Mouse (Mus musculus): ENCODE data around the gene Gm6993. TPM values are rescaled to one million over a fixed set of nuclear protein-coding genes. Genes with fewer than 3 reads are reported as not detected.
A peak's percentile ranks its signal among the peaks of the same experiment; 100 is the strongest.

The Gm6993 gene
- polyA plus RNA-seq, 1 experiment from 2014 or later = not detected

DNA sequence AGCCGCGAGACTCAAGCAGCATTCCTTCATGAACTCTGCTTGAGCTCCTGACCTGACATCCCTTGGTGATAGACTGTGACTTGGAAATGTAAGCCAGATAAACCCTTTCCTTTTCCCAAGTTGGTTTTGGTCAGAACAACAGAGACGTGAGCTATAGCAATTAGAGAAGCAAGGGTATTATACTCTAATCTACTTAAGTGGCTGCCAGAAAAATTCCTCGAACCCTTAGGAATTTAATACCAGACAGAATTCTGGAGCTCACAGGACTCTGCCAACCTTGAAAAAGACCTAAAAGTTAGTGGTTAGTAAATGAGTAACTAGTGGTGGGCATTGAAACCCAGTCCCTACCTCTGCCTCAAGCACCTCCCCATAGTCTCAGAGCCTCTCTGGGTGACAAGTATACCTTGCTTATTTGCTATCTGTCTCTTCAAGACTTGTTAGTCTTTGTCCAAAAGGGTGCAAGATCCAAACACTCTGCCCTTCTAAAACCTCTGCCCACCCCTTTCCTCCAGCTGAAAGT is 43.1 kb downstream of the Gm6993 start:
- Histone ChIP-seq H3K4me1 (ENCODE audit: control insufficient read depth, insufficient read depth, low read length) (peaks cover 16% of the 10 kb centered on the region), H3K9me3 (replicated peaks; ENCODE audit: control insufficient read depth, low read length) (no peaks in the 10 kb centered on the region), H3K4me2 (ENCODE audit: low read depth, low read length) (no peak overlapping the region), H3K9ac (ENCODE audit: low read length) (no peak overlapping the region), H3K27me3 (ENCODE audit: control insufficient read depth, insufficient read depth, low read length) (no peaks in the 10 kb centered on the region), H3K27ac (ENCODE audit: low read length) (peak overlapping the region; percentile 21), H3K4me3 (replicated peaks; ENCODE audit: low read length) (no peak overlapping the region), H3K36me3 (ENCODE audit: control insufficient read depth, insufficient read depth, low read length) (peaks cover 36% of the 10 kb centered on the region)
- no peak for ATAC-seq (ENCODE audit: insufficient read depth, low FRiP score)
- WGBS = 43% methylated on average over 4 of the region's 4 CpGs

GRCm38 (mm10) chr12:31289046-31289445 is 48.5 kb downstream of the Gm6993 start:
- no peak overlapping the region for H3K4me2 ChIP-seq (ENCODE audit: low read depth, low read length)
- H3K27ac ChIP-seq (ENCODE audit: low read length) = no peak overlapping the region
- no peak overlapping the region for H3K4me3 ChIP-seq (replicated peaks; ENCODE audit: low read length)
- no peak for ATAC-seq (ENCODE audit: insufficient read depth, low FRiP score)
- 90% methylated on average over 10 of the region's 10 CpGs for WGBS
- no peak overlapping the region for H3K9ac ChIP-seq (ENCODE audit: low read length)
- H3K9me3 ChIP-seq (replicated peaks; ENCODE audit: control insufficient read depth, low read length) = no peaks in the 10 kb centered on the region
- peaks cover 19% of the 10 kb centered on the region for H3K4me1 ChIP-seq (ENCODE audit: control insufficient read depth, insufficient read depth, low read length)
- peaks cover 45% of the 10 kb centered on the region for H3K36me3 ChIP-seq (ENCODE audit: control insufficient read depth, insufficient read depth, low read length)
- H3K27me3 ChIP-seq (ENCODE audit: control insufficient read depth, insufficient read depth, low read length) = no peaks in the 10 kb centered on the region

Other genes starting within 250 kb of the Gm6993 start
- gene Fam110c, start 166.9 kb upstream of the Gm6993 start, polyA plus RNA-seq (2015; fragmentation: Nextera tagmentation; extraction: Ambion mirVana) = 11.4 and 12.9 TPM in 2 replicates
- gene Lamb1, start 24.5 kb downstream of the Gm6993 start, polyA plus RNA-seq (2015; fragmentation: Nextera tagmentation; extraction: Ambion mirVana) = 108 and 120 TPM in 2 replicates
- gene Dld, start 110.7 kb downstream of the Gm6993 start, polyA plus RNA-seq (2015; fragmentation: Nextera tagmentation; extraction: Ambion mirVana) = 124 and 145 TPM in 2 replicates
- gene Slc26a3, start 150.1 kb downstream of the Gm6993 start, polyA plus RNA-seq (2015; fragmentation: Nextera tagmentation; extraction: Ambion mirVana) = 3.7 and 4.9 TPM in 2 replicates